ENCODE assay signal across 27 mouse cellular contexts in genomic region chr1:172162959-172163358, GRCm38 (mm10). TPM values are rescaled to one million over a fixed set of nuclear protein-coding genes. Genes with fewer than 3 reads are reported as not detected.
DNase-seq lines count a peak whose midpoint lies in the region; ATAC-seq lines count a peak whose summit lies in the region.
"Had no signal": no experiment of that assay in that cellular context is flagged by ENCODE, and none has a peak within 500 bp of the region (broad histone marks: within the 10 kb centered on the region; RNA-seq: fewer than 3 reads in every experiment).

No protein-coding gene starts in this region.

- peak; percentile 58 for DNase-seq in kidney, adult 11 months
- peak; percentile 81 for DNase-seq in kidney, adult 9 months
- peak; percentile 44 for DNase-seq in kidney, postnatal 10 days
- no peak for DNase-seq in right cerebral cortex, postnatal 14 days
- DNase-seq: adrenal gland, adult 2 months; adrenal gland, postnatal 36 days; B cell, adult 2 months; cerebellum, adult 18-20 months; cerebellum, postnatal 10 days; heart, postnatal 10 days; liver, postnatal 0 days; lung, postnatal 36 days had no signal

- WGBS in kidney, embryonic 14.5 days = 45% methylated on average over 6 of the region's 6 CpGs
- WGBS in forebrain, embryonic 16.5 days = 94% methylated on average over 6 of the region's 6 CpGs

- H3K27me3 ChIP-seq in kidney, embryonic 14.5 days (ENCODE audit: control insufficient read depth, insufficient read depth, low read length) = no peaks in the 10 kb centered on the region
- no peaks in the 10 kb centered on the region for H3K27me3 ChIP-seq in forebrain, embryonic 16.5 days (replicated peaks; ENCODE audit: control insufficient read depth, insufficient read depth, low read length)
- H3K27me3 ChIP-seq: embryonic facial prominence, embryonic 13.5 days; forebrain, embryonic 15.5 days; hindbrain, embryonic 15.5 days; limb, embryonic 12.5 days; liver, embryonic 12.5 days; midbrain, embryonic 12.5 days; neural tube, embryonic 13.5 days; stomach, embryonic 15.5 days had no signal

- no peak overlapping the region for H3K4me3 ChIP-seq in kidney, embryonic 14.5 days (ENCODE audit: low read length)
- H3K4me3 ChIP-seq in forebrain, embryonic 16.5 days (replicated peaks; ENCODE audit: low read length) = no peak overlapping the region
- H3K4me3 ChIP-seq: embryonic facial prominence, embryonic 13.5 days; forebrain, embryonic 10.5 days; forebrain, embryonic 15.5 days; hindbrain, embryonic 10.5 days; hindbrain, embryonic 15.5 days; limb, embryonic 12.5 days; liver, embryonic 12.5 days; midbrain, embryonic 12.5 days; myocyte; neural tube, embryonic 13.5 days; stomach, embryonic 15.5 days had no signal

- peaks cover 9% of the 10 kb centered on the region; the same call in 1 of the 2 replicates for H3K4me1 ChIP-seq in kidney, embryonic 14.5 days (ENCODE audit: control insufficient read depth, insufficient read depth, low read length)
- peaks cover 7% of the 10 kb centered on the region; the same call in 1 of the 2 replicates for H3K4me1 ChIP-seq in forebrain, embryonic 16.5 days (replicated peaks; ENCODE audit: control insufficient read depth, insufficient read depth, low read length)
- H3K4me1 ChIP-seq: embryonic facial prominence, embryonic 13.5 days; midbrain, embryonic 12.5 days; stomach, embryonic 15.5 days had no signal

- H3K27ac ChIP-seq in kidney, embryonic 14.5 days (ENCODE audit: low read depth, low read length) = no peak overlapping the region
- no peak overlapping the region for H3K27ac ChIP-seq in forebrain, embryonic 16.5 days (ENCODE audit: low read length)
- H3K27ac ChIP-seq: embryonic facial prominence, embryonic 13.5 days; forebrain, embryonic 10.5 days; forebrain, embryonic 15.5 days; hindbrain, embryonic 10.5 days; hindbrain, embryonic 15.5 days; limb, embryonic 12.5 days; liver, embryonic 12.5 days; midbrain, embryonic 12.5 days; neural tube, embryonic 13.5 days; stomach, embryonic 15.5 days had no signal

- H3K36me3 ChIP-seq in kidney, embryonic 14.5 days (ENCODE audit: control insufficient read depth, insufficient read depth, low read length) = peaks cover 34% of the 10 kb centered on the region; the same call in 1 of the 2 replicates
- H3K36me3 ChIP-seq in forebrain, embryonic 16.5 days (ENCODE audit: control insufficient read depth, insufficient read depth) = peaks cover 13% of the 10 kb centered on the region

- no peak overlapping the region for H3K4me2 ChIP-seq in kidney, embryonic 14.5 days (replicated peaks; ENCODE audit: low read depth, low read length)
- no peak overlapping the region for H3K4me2 ChIP-seq in forebrain, embryonic 16.5 days (ENCODE audit: low read length)
- H3K4me2 ChIP-seq: embryonic facial prominence, embryonic 13.5 days; forebrain, embryonic 15.5 days; hindbrain, embryonic 15.5 days; limb, embryonic 12.5 days; liver, embryonic 12.5 days; midbrain, embryonic 12.5 days; neural tube, embryonic 13.5 days; stomach, embryonic 15.5 days had no signal

- no peaks in the 10 kb centered on the region for H3K9me3 ChIP-seq in kidney, embryonic 14.5 days (ENCODE audit: control insufficient read depth, low read length)
- H3K9me3 ChIP-seq in forebrain, embryonic 16.5 days (ENCODE audit: control insufficient read depth, low read length) = no peaks in the 10 kb centered on the region
- H3K9me3 ChIP-seq: embryonic facial prominence, embryonic 13.5 days; forebrain, embryonic 10.5 days; forebrain, embryonic 15.5 days; hindbrain, embryonic 10.5 days; hindbrain, embryonic 15.5 days; limb, embryonic 12.5 days; liver, embryonic 12.5 days; midbrain, embryonic 12.5 days; neural tube, embryonic 13.5 days; stomach, embryonic 15.5 days had no signal

- no peak for ATAC-seq in kidney, embryonic 14.5 days (ENCODE audit: low FRiP score, low TSS enrichment)
- no peak for ATAC-seq in forebrain, embryonic 16.5 days
- ATAC-seq: activated CD4-positive, CD25-positive, alpha-beta regulatory T cell, adult 4 months; forebrain, embryonic 15.5 days; inflammation-experienced regulatory T-cells, adult 6 months; liver, embryonic 12.5 days; liver, postnatal 0 days had no signal

- H3K9ac ChIP-seq in kidney, embryonic 14.5 days (ENCODE audit: low read depth, low read length) = no peak overlapping the region
- H3K9ac ChIP-seq in forebrain, embryonic 16.5 days (replicated peaks; ENCODE audit: low read depth, low read length) = no peak overlapping the region
- H3K9ac ChIP-seq: embryonic facial prominence, embryonic 13.5 days; forebrain, embryonic 15.5 days; hindbrain, embryonic 15.5 days; limb, embryonic 12.5 days; liver, embryonic 12.5 days; liver, postnatal 0 days; midbrain, embryonic 12.5 days; neural tube, embryonic 13.5 days; stomach, embryonic 15.5 days had no signal

RNA-seq across cellular contexts. Expression of gene Dcaf8, which starts 15.1 kb away (rescaled TPM):
- 78.3 and 114 TPM in 2 replicates for polyA plus RNA-seq in kidney, embryonic 14.5 days (2014; fragmentation: Nextera tagmentation; extraction: Ambion mirVana)
- polyA plus RNA-seq in forebrain, embryonic 16.5 days (2015; fragmentation: Nextera tagmentation; extraction: Ambion mirVana) = 106 and 107 TPM in 2 replicates

RNA-seq across cellular contexts. Expression of gene Pex19, which starts 36.4 kb away (rescaled TPM):
- 95.1 and 138 TPM in 2 replicates for polyA plus RNA-seq in kidney, embryonic 14.5 days (2014; fragmentation: Nextera tagmentation; extraction: Ambion mirVana)
- polyA plus RNA-seq in forebrain, embryonic 16.5 days (2015; fragmentation: Nextera tagmentation; extraction: Ambion mirVana) = 155 and 157 TPM in 2 replicates

RNA-seq across cellular contexts. Expression of gene Pea15a, which starts 43.6 kb away (rescaled TPM):
- polyA plus RNA-seq in kidney, embryonic 14.5 days (2014; fragmentation: Nextera tagmentation; extraction: Ambion mirVana) = 56.0 and 87.0 TPM in 2 replicates
- polyA plus RNA-seq in forebrain, embryonic 16.5 days (2015; fragmentation: Nextera tagmentation; extraction: Ambion mirVana) = 472 and 511 TPM in 2 replicates

RNA-seq across cellular contexts. Expression of gene Casq1, which starts 56.7 kb away (rescaled TPM):
- polyA plus RNA-seq in kidney, embryonic 14.5 days (2014; fragmentation: Nextera tagmentation; extraction: Ambion mirVana) = 2.8 and 3.5 TPM in 2 replicates
- 4.7 and 7.2 TPM in 2 replicates for polyA plus RNA-seq in forebrain, embryonic 16.5 days (2015; fragmentation: Nextera tagmentation; extraction: Ambion mirVana)
- polyA plus RNA-seq: activated CD4-positive, CD25-positive, alpha-beta regulatory T cell, adult 4 months; inflammation-experienced regulatory T-cells, adult 6 months had no signal
